Mouse (Mus musculus): Measurements from ENCODE around the gene B3gnt6.
A peak's percentile ranks its signal among the peaks of the same experiment; 100 is the strongest.

B3gnt6 gene

DNA sequence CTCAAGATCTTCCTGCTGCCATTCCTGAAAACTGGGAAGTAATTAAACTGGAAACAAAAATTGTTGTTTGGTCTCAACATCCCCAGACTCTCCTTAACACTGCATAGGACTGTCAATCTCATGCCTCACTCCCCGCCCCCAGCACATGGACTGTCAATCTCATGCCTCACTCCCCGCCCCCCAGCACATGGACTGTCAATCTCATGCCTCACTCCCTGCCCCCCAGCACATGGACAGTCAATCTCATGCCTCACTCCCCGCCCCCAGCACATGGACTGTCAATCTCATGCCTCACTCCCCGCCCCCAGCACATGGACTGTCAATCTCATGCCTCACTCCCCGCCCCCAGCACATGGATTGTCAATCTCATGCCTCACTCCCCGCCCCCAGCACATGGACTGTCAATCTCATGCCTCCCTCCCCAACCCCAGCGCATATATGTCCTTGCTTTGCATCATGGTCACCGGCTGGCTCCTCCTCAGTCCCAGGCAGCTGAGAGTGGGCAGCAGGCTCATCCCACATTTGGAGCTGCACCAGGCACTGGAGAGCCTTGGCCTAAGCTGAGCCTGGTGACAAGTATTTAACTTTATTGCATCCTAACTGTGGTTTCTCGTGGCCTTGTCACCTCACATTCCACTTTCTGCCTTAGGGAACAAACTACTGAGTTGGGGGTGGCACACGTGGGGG lies 50.4 kb downstream of the B3gnt6 start:
- no peak for DNase-seq (ENCODE audit: low read depth)

DNA sequence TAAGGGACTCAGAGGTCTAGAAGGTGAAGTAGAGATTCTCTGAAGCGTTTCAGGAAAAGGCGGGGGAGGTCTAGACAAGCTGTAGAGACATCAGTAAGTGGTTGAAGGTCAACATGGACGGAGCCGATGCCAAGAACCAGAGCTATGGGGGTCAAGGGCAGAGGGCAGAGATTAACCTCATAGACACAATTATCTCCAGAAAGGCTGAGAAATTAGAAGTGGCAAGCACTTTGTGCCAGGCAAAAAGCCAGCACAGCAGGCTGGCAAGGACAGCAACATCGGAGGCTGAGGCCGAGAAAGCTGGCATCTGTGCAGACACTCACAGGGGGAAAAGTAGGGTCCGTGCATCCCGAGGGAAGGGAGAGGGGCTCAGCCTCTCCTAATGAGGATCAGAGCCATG lies 51.5 kb downstream of the B3gnt6 start:
- no peak for DNase-seq (ENCODE audit: low read depth)

DNA sequence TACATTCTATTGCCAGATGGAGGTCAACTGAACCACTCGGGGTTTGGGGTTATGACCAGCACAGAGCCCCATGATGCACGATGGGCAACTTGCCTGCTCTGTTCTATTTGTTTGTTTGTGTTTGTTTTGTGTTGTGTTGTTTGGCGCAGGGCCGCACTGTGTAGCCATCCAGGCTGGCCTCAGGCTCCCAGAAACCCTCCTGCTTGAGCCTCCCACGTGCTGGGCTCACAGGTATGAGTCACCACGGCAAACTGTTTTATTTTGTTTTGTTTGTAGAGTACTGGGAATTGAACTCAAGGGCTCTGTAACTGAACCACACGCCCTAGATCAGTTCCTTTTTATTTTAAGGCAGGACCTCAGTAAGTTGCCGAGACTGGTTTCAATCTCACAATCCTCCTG lies 52.8 kb downstream of the B3gnt6 start:
- peak; percentile 46 for DNase-seq (ENCODE audit: low read depth)

DNA sequence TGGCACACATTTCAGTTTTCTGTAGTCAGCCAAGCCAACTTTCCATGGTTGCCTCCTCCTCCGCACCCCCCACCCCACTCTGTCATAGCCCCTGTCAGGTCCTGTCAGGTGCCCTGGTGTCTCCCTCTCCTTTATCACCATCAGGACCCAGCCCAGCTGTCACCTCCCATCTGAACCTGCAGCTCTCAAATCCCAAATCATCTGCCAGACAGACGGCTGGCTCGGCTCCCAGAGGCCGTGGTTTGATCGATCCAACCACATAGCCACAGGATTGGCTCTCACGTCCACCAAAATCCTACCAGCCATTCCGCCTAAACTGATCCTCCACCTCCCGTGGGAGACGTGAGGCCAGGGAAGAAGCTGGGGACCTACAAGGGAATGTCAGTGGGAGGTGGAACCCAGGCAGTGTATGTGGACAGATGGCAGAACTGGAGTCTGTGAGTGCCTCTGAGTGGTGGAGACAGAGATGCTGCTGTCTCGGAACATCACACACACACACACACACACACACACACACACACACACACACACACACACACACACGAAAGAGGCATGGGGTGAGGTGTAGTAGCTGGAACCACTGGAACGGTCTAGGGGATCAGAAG lies 53.3 kb downstream of the B3gnt6 start:
- peak; percentile 46 for DNase-seq (ENCODE audit: low read depth)

DNA sequence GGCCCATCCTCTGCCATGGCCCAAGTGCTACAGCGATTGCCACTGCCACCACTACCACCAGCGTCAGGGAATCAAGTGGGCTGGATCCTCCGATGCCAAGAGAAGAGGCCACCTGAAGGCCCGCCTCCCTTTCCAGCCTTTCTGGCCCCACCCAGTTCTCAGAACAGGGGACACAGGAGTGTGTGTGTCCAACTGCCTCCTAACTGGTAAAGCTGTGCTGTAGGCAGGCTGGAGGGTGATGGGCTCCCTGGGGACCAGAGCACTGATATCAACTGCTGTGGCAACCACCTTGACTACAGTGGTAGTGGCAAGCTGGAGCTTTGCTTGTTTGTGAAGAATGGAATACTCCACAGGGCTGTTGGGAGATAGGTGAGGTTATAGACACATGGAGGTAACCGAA lies 53.9 kb downstream of the B3gnt6 start, which contains the start of gene Omp:
Gene Omp, minus strand, starts transcription at position 101 of the 400 bp plus-strand sequence.
- DNase-seq (ENCODE audit: low read depth): no peak

DNA sequence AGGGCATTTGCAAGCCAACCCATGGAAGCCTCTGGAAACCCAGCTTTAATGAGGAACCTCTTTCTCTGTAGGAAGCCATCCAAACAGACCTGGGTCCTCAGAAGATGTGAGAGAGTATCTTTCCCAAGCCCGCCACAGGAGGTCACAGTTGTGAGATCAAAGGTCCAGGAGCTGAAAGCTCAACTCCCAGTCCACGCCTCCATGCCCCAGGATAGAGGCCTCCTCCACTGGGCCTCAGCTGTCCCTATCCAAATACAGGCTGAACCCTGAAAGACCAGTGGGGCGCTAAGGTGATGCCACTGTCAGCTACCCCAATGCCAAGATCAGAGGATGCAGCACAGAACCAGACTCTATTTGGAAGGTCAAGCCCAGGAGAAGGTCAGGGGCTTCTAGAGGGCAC lies 56.6 kb downstream of the B3gnt6 start:
- no peak for DNase-seq (ENCODE audit: low read depth)
